Mouse (Mus musculus): ENCODE data around the gene Bcl11a. TPM values are rescaled to one million over a fixed set of nuclear protein-coding genes. Genes with fewer than 3 reads are reported as not detected.

The Bcl11a gene
- total RNA-seq, 2 experiments from 2014 or later: 94.7 to 104 TPM

- DNase-seq (ENCODE audit: low spot score in 2 of 2): no peak
- intact Hi-C loops (cut with DNase I): no loop called here
Observed at GRCm38 (mm10) chr11:24174161-24174792, 96.4 kb downstream of the Bcl11a start.

- peak in 1 of 2 experiments; percentile 62 for DNase-seq (ENCODE audit: low spot score in 2 of 2)
- intact Hi-C loops (cut with DNase I): no loop called here
Observed at GRCm38 (mm10) chr11:24177458-24177857, 99.6 kb downstream of the Bcl11a start.

GRCm38 (mm10) chr11:24178823-24179476, 101.1 kb downstream of the Bcl11a start:
- DNase-seq (ENCODE audit: low spot score in 2 of 2): no peak
- intact Hi-C loops (cut with DNase I): no loop called here

- DNase-seq (ENCODE audit: low spot score in 2 of 2): peak in 1 of 2 experiments; percentile 79
- intact Hi-C loops (cut with DNase I): no loop called here
Observed at GRCm38 (mm10) chr11:24180040-24180439, 102.2 kb downstream of the Bcl11a start.

- intact Hi-C loops (cut with DNase I): no loop called here
- DNase-seq (ENCODE audit: low spot score in 2 of 2): no peak
Observed at GRCm38 (mm10) chr11:24183501-24183900, 105.6 kb downstream of the Bcl11a start.

- DNase-seq (ENCODE audit: low spot score in 2 of 2): no peak
- intact Hi-C loops (cut with DNase I): no loop called here
Observed at GRCm38 (mm10) chr11:24184932-24185331, 107.1 kb downstream of the Bcl11a start.

GRCm38 (mm10) chr11:24190411-24190810, 112.6 kb downstream of the Bcl11a start:
- intact Hi-C loops (cut with DNase I): no loop called here
- DNase-seq (ENCODE audit: low spot score in 2 of 2): no peak

- no peak for DNase-seq (ENCODE audit: low spot score in 2 of 2)
- intact Hi-C loops (cut with DNase I): no loop called here
Observed at GRCm38 (mm10) chr11:24196460-24197190, 118.8 kb downstream of the Bcl11a start.

GRCm38 (mm10) chr11:24197424-24197823, 119.6 kb downstream of the Bcl11a start:
- intact Hi-C loops (cut with DNase I): no loop called here

GRCm38 (mm10) chr11:24199560-24199959, 121.7 kb downstream of the Bcl11a start:
- intact Hi-C loops (cut with DNase I): no loop called here
- DNase-seq (ENCODE audit: low spot score in 2 of 2): no peak

More at GRCm38 (mm10) chr11:24197424-24197823, 119.6 kb downstream of the Bcl11a start:
- DNase-seq (ENCODE audit: low spot score in 2 of 2): no peak

GRCm38 (mm10) chr11:24200310-24200709, 122.5 kb downstream of the Bcl11a start:
- intact Hi-C loops (cut with DNase I): no loop called here
- DNase-seq (ENCODE audit: low spot score in 2 of 2): no peak

- no peak for DNase-seq (ENCODE audit: low spot score in 2 of 2)
- intact Hi-C loops (cut with DNase I): no loop called here
Observed at GRCm38 (mm10) chr11:24201223-24201622, 123.4 kb downstream of the Bcl11a start.

- no peak for DNase-seq (ENCODE audit: low spot score in 2 of 2)
- intact Hi-C loops (cut with DNase I): no loop called here
Observed at GRCm38 (mm10) chr11:24202641-24203361, 124.9 kb downstream of the Bcl11a start.

- no peak for DNase-seq (ENCODE audit: low spot score in 2 of 2)
- intact Hi-C loops (cut with DNase I): no loop called here
Observed at GRCm38 (mm10) chr11:24203489-24203888, 125.6 kb downstream of the Bcl11a start.

- no peak for DNase-seq (ENCODE audit: low spot score in 2 of 2)
- intact Hi-C loops (cut with DNase I): no loop called here
Observed at GRCm38 (mm10) chr11:24208951-24209351, 131.1 kb downstream of the Bcl11a start.

- no peak for DNase-seq (ENCODE audit: low spot score in 2 of 2)
- intact Hi-C loops (cut with DNase I): no loop called here
Observed at GRCm38 (mm10) chr11:24214509-24215134, 136.8 kb downstream of the Bcl11a start.

- DNase-seq (ENCODE audit: low spot score in 2 of 2): no peak
- intact Hi-C loops (cut with DNase I): no loop called here
Observed at GRCm38 (mm10) chr11:24217741-24218333, 140.0 kb downstream of the Bcl11a start.

GRCm38 (mm10) chr11:24221601-24222307, 143.9 kb downstream of the Bcl11a start:
- no peak for DNase-seq (ENCODE audit: low spot score in 2 of 2)
- intact Hi-C loops (cut with DNase I): no loop called here
